Comparison of ENCODE assay signal across 8 mouse cellular contexts in genomic region chr15:101976023-101976422, GRCm38 (mm10). TPM values are rescaled to one million over a fixed set of nuclear protein-coding genes. Genes with fewer than 3 reads are reported as not detected.
DNase-seq lines count a peak whose midpoint lies in the region; ATAC-seq and TF ChIP-seq lines count a peak whose summit lies in the region.

No protein-coding gene starts in this region.

- intact Hi-C loops in gastrocnemius, adult 2 months (cut with DNase I) = loop anchor here (10.0 kb wide), 1 partner anchor 751 kb away; the partner anchor contains the start of gene Grasp

- no peak for TF ChIP-seq CTCF in gastrocnemius, adult 2 months (IDR thresholded peaks at IDR 0.05)

- no peak overlapping the region; the same call in 1 of the 2 replicates for H3K9ac ChIP-seq in kidney, embryonic 16.5 days (replicated peaks; ENCODE audit: low read length)

- no peak overlapping the region for H3K4me3 ChIP-seq in gastrocnemius, adult 2 months
- no peak overlapping the region for H3K4me3 ChIP-seq in kidney, embryonic 16.5 days (ENCODE audit: low read length)

- H3K4me1 ChIP-seq in kidney, embryonic 16.5 days (ENCODE audit: insufficient read depth, low read length) = peaks cover 32% of the 10 kb centered on the region

- no peak for ATAC-seq in kidney, embryonic 16.5 days (ENCODE audit: low FRiP score, low TSS enrichment)
- no peak for ATAC-seq in frontal cortex, adult (ENCODE audit: low TSS enrichment)
- no peak for ATAC-seq in inflammation-experienced regulatory T-cells, adult 6 months

- WGBS in kidney, embryonic 16.5 days = 23% methylated on average over 5 of the region's 5 CpGs

- H3K27ac ChIP-seq in gastrocnemius, adult 2 months = peak overlapping the region; percentile 96
- peak overlapping the region; percentile 97 for H3K27ac ChIP-seq in kidney, embryonic 16.5 days (ENCODE audit: low read length)

- no peak overlapping the region for H3K4me2 ChIP-seq in kidney, embryonic 16.5 days (replicated peaks; ENCODE audit: low read depth, low read length)

- H3K36me3 ChIP-seq in kidney, embryonic 16.5 days (ENCODE audit: insufficient read depth, low read length) = no peaks in the 10 kb centered on the region

- no peaks in the 10 kb centered on the region for H3K27me3 ChIP-seq in kidney, embryonic 16.5 days (ENCODE audit: insufficient read depth, low read length)

- H3K9me3 ChIP-seq in kidney, embryonic 16.5 days (ENCODE audit: low read length) = no peaks in the 10 kb centered on the region

- DNase-seq in adrenal gland, adult (ENCODE audit: inconsistent age in 2 of 2, low spot score in 1 of 2) = peak; percentile 40 to 54
- DNase-seq in adrenal gland, postnatal 4 days (ENCODE audit: low spot score in 2 of 2) = no peak
- DNase-seq in gastrocnemius, adult 2 months = peak; percentile 86
- DNase-seq in lung, postnatal 36 days = peak; percentile 77
- no peak for DNase-seq in layer of hippocampus, postnatal 25 days (ENCODE audit: extremely low spot score in 1 of 2, low spot score in 1 of 2)

RNA-seq across cellular contexts. Expression of gene Krt78, which starts 21.9 kb away (rescaled TPM):
- total RNA-seq in adrenal gland, postnatal 4 days (2021) = not detected
- not detected for total RNA-seq in gastrocnemius, adult 2 months (2021)
- polyA plus RNA-seq in kidney, embryonic 16.5 days (2015; fragmentation: Nextera tagmentation; extraction: Ambion mirVana) = 0.06 and 0.16 TPM in 2 replicates
- polyA plus RNA-seq in inflammation-experienced regulatory T-cells, adult 6 months (2017; shearing (Covaris generic)) = not detected
- total RNA-seq in layer of hippocampus, postnatal 25 days (2021) = not detected

RNA-seq across cellular contexts. Expression of gene Krt8, which starts 28.3 kb away (rescaled TPM):
- total RNA-seq in adrenal gland, postnatal 4 days (2021) = 10 to 100 TPM; 18.8 TPM
- not detected for total RNA-seq in gastrocnemius, adult 2 months (2021)
- polyA plus RNA-seq in kidney, embryonic 16.5 days (2015; fragmentation: Nextera tagmentation; extraction: Ambion mirVana) = 267 and 282 TPM in 2 replicates
- polyA plus RNA-seq in inflammation-experienced regulatory T-cells, adult 6 months (2017; shearing (Covaris generic)) = under 1 TPM in 1 of 3 experiments, not detected in 2; 0.23 TPM
- under 1 TPM in 1 of 2 experiments, not detected in 1; 0.19 TPM for total RNA-seq in layer of hippocampus, postnatal 25 days (2021)

RNA-seq across cellular contexts. Expression of gene Krt79, which starts 35.9 kb away (rescaled TPM):
- total RNA-seq in adrenal gland, postnatal 4 days (2021) = 1 to 10 TPM; 1.2 to 1.4 TPM
- total RNA-seq in gastrocnemius, adult 2 months (2021) = not detected
- polyA plus RNA-seq in kidney, embryonic 16.5 days (2015; fragmentation: Nextera tagmentation; extraction: Ambion mirVana) = 0.41 and 0.42 TPM in 2 replicates
- not detected for polyA plus RNA-seq in inflammation-experienced regulatory T-cells, adult 6 months (2017; shearing (Covaris generic))
- under 1 TPM; 0.28 to 0.32 TPM for total RNA-seq in layer of hippocampus, postnatal 25 days (2021)

RNA-seq across cellular contexts. Expression of gene Krt4, which starts 51.5 kb away (rescaled TPM):
- not detected for total RNA-seq in adrenal gland, postnatal 4 days (2021)
- not detected for total RNA-seq in gastrocnemius, adult 2 months (2021)
- polyA plus RNA-seq in kidney, embryonic 16.5 days (2015; fragmentation: Nextera tagmentation; extraction: Ambion mirVana) = 0.42 and 0.82 TPM in 2 replicates
- not detected for polyA plus RNA-seq in inflammation-experienced regulatory T-cells, adult 6 months (2017; shearing (Covaris generic))
- not detected for total RNA-seq in layer of hippocampus, postnatal 25 days (2021)

RNA-seq across cellular contexts. Expression of gene Krt18, which starts 52.0 kb away (rescaled TPM):
- total RNA-seq in adrenal gland, postnatal 4 days (2021) = 10 to 100 TPM; 17.3 to 22.9 TPM
- total RNA-seq in gastrocnemius, adult 2 months (2021) = under 1 TPM in 1 of 2 experiments, not detected in 1; 0.33 TPM
- 216 and 223 TPM in 2 replicates for polyA plus RNA-seq in kidney, embryonic 16.5 days (2015; fragmentation: Nextera tagmentation; extraction: Ambion mirVana)
- polyA plus RNA-seq in inflammation-experienced regulatory T-cells, adult 6 months (2017; shearing (Covaris generic)) = 1 to 10 TPM in 2 of 3 experiments, under 1 TPM in 1; 0.41 to 1.2 (median 1.2) TPM
- under 1 TPM; 0.17 to 0.26 TPM for total RNA-seq in layer of hippocampus, postnatal 25 days (2021)

Comparison
In these comparisons a context has a peak if more than half of its experiments do, and no peak if none do; other contexts are left out.
1. DNase-seq: peak in adrenal gland, adult (2 of 2), gastrocnemius, adult 2 months (single experiment) and lung, postnatal 36 days (single experiment); none in adrenal gland, postnatal 4 days (0 of 2) and layer of hippocampus, postnatal 25 days (0 of 2).
2. RNA of gene Krt8, which starts 28.3 kb away (total RNA-seq): 18.8 TPM in adrenal gland, postnatal 4 days; 0.19 TPM in layer of hippocampus, postnatal 25 days and not detected in gastrocnemius, adult 2 months; every median in the first group is over 10 times any median in the second.